Mouse (Mus musculus): ENCODE measurements around the gene Cd72. TPM values are rescaled to one million over a fixed set of nuclear protein-coding genes. Genes with fewer than 3 reads are reported as not detected.

The Cd72 gene
- polyA plus RNA-seq, 1 experiment, result 1.8 TPM

DNA sequence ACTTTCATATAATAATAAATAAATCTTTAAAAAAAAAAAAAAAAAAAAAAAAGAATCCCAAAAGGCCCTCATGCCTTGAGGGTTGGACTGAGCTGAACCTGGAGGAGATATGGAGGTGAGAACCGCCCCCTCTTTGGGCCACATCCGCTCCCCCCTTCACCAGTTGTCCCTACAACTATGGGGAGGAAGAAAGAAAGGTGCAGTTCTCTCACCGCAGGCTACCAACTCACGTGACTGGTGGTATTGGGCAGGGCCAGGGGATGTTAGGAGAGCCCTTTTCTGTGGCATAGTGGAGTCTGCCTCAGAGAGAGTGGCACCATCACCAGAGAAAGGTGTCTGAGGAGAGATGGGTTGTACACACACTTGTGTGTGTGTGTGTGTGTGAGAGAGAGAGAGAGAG is 2.0 kb upstream of the Cd72 start:
- H3K4me1 ChIP-seq (ENCODE audit: control insufficient read depth, insufficient read depth, low read length), result no peaks in the 10 kb centered on the region
- H3K27ac ChIP-seq (ENCODE audit: insufficient read depth, low read length), result no peak overlapping the region
- TF ChIP-seq POLR2A (IDR thresholded peaks at IDR 0.05; ENCODE audit: extremely low read depth, insufficient read depth, low read length) (no peak), CTCF (IDR thresholded peaks at IDR 0.05; ENCODE audit: extremely low read depth, insufficient read depth, low read length) (no peak)
- no peak overlapping the region for H3K4me3 ChIP-seq (ENCODE audit: insufficient read depth, low read length)

GRCm38 (mm10) chr4:43453413-43453812 is 1.0 kb downstream of the Cd72 start:
- no peak for TF ChIP-seq POLR2A (IDR thresholded peaks at IDR 0.05; ENCODE audit: extremely low read depth, insufficient read depth, low read length)
- TF ChIP-seq CTCF (IDR thresholded peaks at IDR 0.05; ENCODE audit: extremely low read depth, insufficient read depth, low read length), result no peak
- no peaks in the 10 kb centered on the region for H3K4me1 ChIP-seq (ENCODE audit: control insufficient read depth, insufficient read depth, low read length)
- H3K27ac ChIP-seq (ENCODE audit: insufficient read depth, low read length), result no peak overlapping the region
- no peak overlapping the region for H3K4me3 ChIP-seq (ENCODE audit: insufficient read depth, low read length)

GRCm38 (mm10) chr4:43452315-43452714 is 2.1 kb downstream of the Cd72 start:
- TF ChIP-seq CTCF (IDR thresholded peaks at IDR 0.05; ENCODE audit: extremely low read depth, insufficient read depth, low read length), result no peak
- no peak for TF ChIP-seq POLR2A (IDR thresholded peaks at IDR 0.05; ENCODE audit: extremely low read depth, insufficient read depth, low read length)
- Histone ChIP-seq H3K27ac (ENCODE audit: insufficient read depth, low read length) (no peak overlapping the region), H3K4me3 (ENCODE audit: insufficient read depth, low read length) (no peak overlapping the region), H3K4me1 (ENCODE audit: control insufficient read depth, insufficient read depth, low read length) (no peaks in the 10 kb centered on the region)

GRCm38 (mm10) chr4:43448554-43448953 is 5.9 kb downstream of the Cd72 start:
- Histone ChIP-seq H3K4me3 (ENCODE audit: insufficient read depth, low read length) (no peak overlapping the region), H3K4me1 (ENCODE audit: control insufficient read depth, insufficient read depth, low read length) (no peaks in the 10 kb centered on the region), H3K27ac (ENCODE audit: insufficient read depth, low read length) (no peak overlapping the region)
- TF ChIP-seq POLR2A (IDR thresholded peaks at IDR 0.05; ENCODE audit: extremely low read depth, insufficient read depth, low read length) (no peak), CTCF (IDR thresholded peaks at IDR 0.05; ENCODE audit: extremely low read depth, insufficient read depth, low read length) (no peak)

DNA sequence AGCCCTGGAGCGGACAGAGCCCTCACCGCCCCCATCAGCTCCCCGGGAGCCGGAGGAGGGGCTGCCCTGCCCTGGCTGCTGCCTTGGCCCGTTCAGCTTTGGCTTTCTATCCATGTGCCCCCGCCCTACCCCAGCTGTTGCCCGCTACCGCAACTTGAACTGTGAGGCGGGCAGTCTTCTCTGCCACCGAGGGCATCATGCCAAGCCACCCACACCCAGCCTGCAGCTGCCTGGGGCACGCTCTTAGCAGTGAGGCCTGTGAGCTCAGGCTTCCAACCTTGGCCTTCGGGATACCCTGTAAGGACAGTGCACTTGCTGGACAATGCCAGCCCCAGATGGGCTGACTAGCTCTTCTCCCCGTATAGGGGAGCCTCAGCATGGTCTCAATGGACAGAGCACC is 7.2 kb downstream of the Cd72 start:
- TF ChIP-seq CTCF (IDR thresholded peaks at IDR 0.05; ENCODE audit: extremely low read depth, insufficient read depth, low read length) (no peak), POLR2A (IDR thresholded peaks at IDR 0.05; ENCODE audit: extremely low read depth, insufficient read depth, low read length) (no peak)
- no peaks in the 10 kb centered on the region for H3K4me1 ChIP-seq (ENCODE audit: control insufficient read depth, insufficient read depth, low read length)
- no peak overlapping the region for H3K27ac ChIP-seq (ENCODE audit: insufficient read depth, low read length)
- no peak overlapping the region for H3K4me3 ChIP-seq (ENCODE audit: insufficient read depth, low read length)

DNA sequence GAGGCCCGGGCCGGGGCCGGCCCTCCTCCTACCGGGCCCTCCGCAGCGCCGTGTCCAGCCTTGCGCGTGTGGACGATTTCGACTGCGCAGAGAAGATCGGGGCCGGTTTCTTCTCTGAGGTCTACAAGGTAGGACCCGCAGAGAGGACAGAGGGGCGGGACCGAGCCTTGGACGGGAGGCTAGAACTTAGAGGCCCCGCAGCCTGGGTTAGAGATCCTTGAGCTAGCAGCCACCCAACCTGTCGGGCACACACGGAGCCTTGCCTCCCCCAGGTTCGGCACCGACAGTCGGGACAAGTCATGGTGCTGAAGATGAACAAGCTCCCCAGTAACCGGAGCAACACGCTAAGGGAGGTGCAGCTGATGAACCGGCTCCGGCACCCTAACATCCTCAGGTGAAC is 10.9 kb downstream of the Cd72 start:
- Histone ChIP-seq H3K27ac (ENCODE audit: insufficient read depth, low read length) (no peak overlapping the region), H3K4me1 (ENCODE audit: control insufficient read depth, insufficient read depth, low read length) (no peaks in the 10 kb centered on the region), H3K4me3 (ENCODE audit: insufficient read depth, low read length) (peak overlapping the region; percentile 61)
- TF ChIP-seq POLR2A (IDR thresholded peaks at IDR 0.05; ENCODE audit: extremely low read depth, insufficient read depth, low read length), result no peak
- no peak for TF ChIP-seq CTCF (IDR thresholded peaks at IDR 0.05; ENCODE audit: extremely low read depth, insufficient read depth, low read length)

- TF ChIP-seq POLR2A (IDR thresholded peaks at IDR 0.05; ENCODE audit: extremely low read depth, insufficient read depth, low read length) (peak; percentile 22; the same call in 1 of the 2 replicates), CTCF (IDR thresholded peaks at IDR 0.05; ENCODE audit: extremely low read depth, insufficient read depth, low read length) (no peak)
- Histone ChIP-seq H3K4me3 (ENCODE audit: insufficient read depth, low read length) (peak overlapping the region; percentile 61), H3K27ac (ENCODE audit: insufficient read depth, low read length) (peak overlapping the region; percentile 78), H3K4me1 (ENCODE audit: control insufficient read depth, insufficient read depth, low read length) (no peaks in the 10 kb centered on the region)
Measured at GRCm38 (mm10) chr4:43442456-43443361, 11.7 kb downstream of the Cd72 start.

- H3K4me1 ChIP-seq (ENCODE audit: control insufficient read depth, insufficient read depth, low read length), result no peaks in the 10 kb centered on the region
- peak overlapping the region; percentile 61 for H3K4me3 ChIP-seq (ENCODE audit: insufficient read depth, low read length)
- peak overlapping the region; percentile 78 for H3K27ac ChIP-seq (ENCODE audit: insufficient read depth, low read length)
- TF ChIP-seq POLR2A (IDR thresholded peaks at IDR 0.05; ENCODE audit: extremely low read depth, insufficient read depth, low read length), result peak; percentile 96
- peak; percentile 93 for TF ChIP-seq CTCF (IDR thresholded peaks at IDR 0.05; ENCODE audit: extremely low read depth, insufficient read depth, low read length)
Measured at GRCm38 (mm10) chr4:43442044-43442443, 12.4 kb downstream of the Cd72 start.

GRCm38 (mm10) chr4:43441639-43442038 is 12.8 kb downstream of the Cd72 start, which contains the start of gene Tesk1:
Gene Tesk1 (plus strand): TSS chr4:43441939.
- no peaks in the 10 kb centered on the region for H3K4me1 ChIP-seq (ENCODE audit: control insufficient read depth, insufficient read depth, low read length)
- no peak for TF ChIP-seq POLR2A (IDR thresholded peaks at IDR 0.05; ENCODE audit: extremely low read depth, insufficient read depth, low read length)
- TF ChIP-seq CTCF (IDR thresholded peaks at IDR 0.05; ENCODE audit: extremely low read depth, insufficient read depth, low read length), result no peak
- H3K27ac ChIP-seq (ENCODE audit: insufficient read depth, low read length), result peak within 1 kb of the TSS; percentile 78
- H3K4me3 ChIP-seq (ENCODE audit: insufficient read depth, low read length), result peak within 1 kb of the TSS; percentile 61

GRCm38 (mm10) chr4:43432832-43433231 is 21.6 kb downstream of the Cd72 start:
- Histone ChIP-seq H3K4me3 (ENCODE audit: insufficient read depth, low read length) (no peak overlapping the region), H3K27ac (ENCODE audit: insufficient read depth, low read length) (no peak overlapping the region), H3K4me1 (ENCODE audit: control insufficient read depth, insufficient read depth, low read length) (no peaks in the 10 kb centered on the region)
- no peak for TF ChIP-seq CTCF (IDR thresholded peaks at IDR 0.05; ENCODE audit: extremely low read depth, insufficient read depth, low read length)
- TF ChIP-seq POLR2A (IDR thresholded peaks at IDR 0.05; ENCODE audit: extremely low read depth, insufficient read depth, low read length), result no peak
